Mouse (Mus musculus) c-Kit-positive CD71-negative TER-119-negative erythroid progenitor cells, embryonic 14.5 days (primary cell): ENCODE data around the gene Tyk2.

Experiments
- DNase-seq: peaks from one replicate; pipeline ENCODE4 v3.0.0-alpha.2; 2013; ENCODE audit warnings: low read depth

Tyk2 gene

GRCm38 (mm10) chr9:21149077-21149653 lies 18.1 kb upstream of the Tyk2 start:
- DNase-seq: no peak

- DNase-seq: no peak
Measured at GRCm38 (mm10) chr9:21148427-21148826, 17.4 kb upstream of the Tyk2 start.

GRCm38 (mm10) chr9:21146722-21147121 lies 15.7 kb upstream of the Tyk2 start:
- DNase-seq: no peak

GRCm38 (mm10) chr9:21145431-21145830 lies 14.4 kb upstream of the Tyk2 start:
- no peak for DNase-seq

DNA sequence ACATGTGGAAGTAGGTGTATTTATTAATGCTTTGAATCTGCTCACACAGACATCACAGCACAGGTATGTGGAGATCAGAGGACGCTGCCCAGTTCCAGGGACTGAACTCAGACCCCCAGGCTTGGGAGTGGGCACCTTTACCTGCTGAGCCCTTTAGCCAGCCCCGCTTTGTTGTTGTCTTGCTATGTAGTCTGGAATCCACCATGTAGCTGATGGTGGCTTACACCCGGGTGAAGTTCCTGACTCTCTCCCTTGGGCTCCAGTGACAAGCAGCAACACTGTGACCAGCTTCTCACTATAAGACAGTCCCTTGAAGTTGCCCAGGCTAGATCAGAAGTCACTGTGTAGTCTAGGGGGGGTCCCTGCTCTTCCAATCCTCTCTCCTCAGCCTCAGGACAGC lies 13.3 kb upstream of the Tyk2 start:
- no peak for DNase-seq

GRCm38 (mm10) chr9:21141922-21142321 lies 10.9 kb upstream of the Tyk2 start:
- no peak for DNase-seq

- no peak for DNase-seq
Measured at GRCm38 (mm10) chr9:21138386-21138785, 7.3 kb upstream of the Tyk2 start.

DNA sequence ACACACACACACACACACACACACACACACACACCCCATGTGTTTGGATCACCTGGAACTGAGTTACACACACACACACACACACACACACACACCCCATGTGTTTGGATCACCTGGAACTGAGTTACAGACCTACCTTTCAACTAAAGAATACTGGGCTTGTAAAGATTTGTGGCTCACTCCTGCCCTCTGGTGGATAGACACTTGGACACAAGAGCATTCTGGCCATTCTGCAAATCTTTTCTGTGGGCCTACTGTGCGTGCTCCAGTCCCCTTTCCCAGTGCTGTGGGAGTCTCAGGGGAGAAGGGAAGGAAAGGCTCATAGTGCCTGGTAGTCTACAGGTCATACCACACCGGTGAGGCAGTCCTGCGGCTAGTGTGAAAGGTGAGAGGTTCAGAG lies 6.2 kb upstream of the Tyk2 start:
- peak; percentile 70 for DNase-seq

GRCm38 (mm10) chr9:21136401-21136800 lies 5.4 kb upstream of the Tyk2 start:
- no peak for DNase-seq

- DNase-seq: no peak
Measured at GRCm38 (mm10) chr9:21135941-21136381, 4.9 kb upstream of the Tyk2 start.

DNA sequence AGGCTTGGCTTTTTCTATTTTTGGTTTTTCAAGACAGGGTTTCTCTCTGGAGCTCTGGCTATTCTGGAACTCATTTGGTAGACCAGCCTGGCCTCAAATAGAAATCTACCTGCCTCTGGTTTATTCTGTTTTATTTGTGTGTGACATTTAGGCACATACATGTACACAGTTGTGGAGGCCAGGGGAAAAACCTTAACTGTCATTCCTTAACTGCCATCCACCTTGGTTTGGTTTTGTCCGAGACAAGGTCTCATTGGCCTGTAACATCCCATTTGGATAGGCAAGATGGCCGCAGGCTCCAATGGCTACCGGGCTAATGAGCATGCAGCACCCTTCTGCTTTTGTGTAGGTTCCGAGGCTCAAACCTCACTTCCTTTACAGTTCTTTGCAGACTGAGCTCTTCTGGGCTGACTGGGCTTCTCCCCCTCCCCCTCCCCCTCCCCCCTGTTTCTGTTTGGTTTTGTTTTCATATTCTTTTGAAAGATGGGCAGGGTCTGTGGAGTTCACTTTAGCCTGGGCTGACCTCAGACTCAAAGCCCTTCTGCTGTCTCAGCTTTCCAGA lies 4.4 kb upstream of the Tyk2 start:
- no peak for DNase-seq

DNA sequence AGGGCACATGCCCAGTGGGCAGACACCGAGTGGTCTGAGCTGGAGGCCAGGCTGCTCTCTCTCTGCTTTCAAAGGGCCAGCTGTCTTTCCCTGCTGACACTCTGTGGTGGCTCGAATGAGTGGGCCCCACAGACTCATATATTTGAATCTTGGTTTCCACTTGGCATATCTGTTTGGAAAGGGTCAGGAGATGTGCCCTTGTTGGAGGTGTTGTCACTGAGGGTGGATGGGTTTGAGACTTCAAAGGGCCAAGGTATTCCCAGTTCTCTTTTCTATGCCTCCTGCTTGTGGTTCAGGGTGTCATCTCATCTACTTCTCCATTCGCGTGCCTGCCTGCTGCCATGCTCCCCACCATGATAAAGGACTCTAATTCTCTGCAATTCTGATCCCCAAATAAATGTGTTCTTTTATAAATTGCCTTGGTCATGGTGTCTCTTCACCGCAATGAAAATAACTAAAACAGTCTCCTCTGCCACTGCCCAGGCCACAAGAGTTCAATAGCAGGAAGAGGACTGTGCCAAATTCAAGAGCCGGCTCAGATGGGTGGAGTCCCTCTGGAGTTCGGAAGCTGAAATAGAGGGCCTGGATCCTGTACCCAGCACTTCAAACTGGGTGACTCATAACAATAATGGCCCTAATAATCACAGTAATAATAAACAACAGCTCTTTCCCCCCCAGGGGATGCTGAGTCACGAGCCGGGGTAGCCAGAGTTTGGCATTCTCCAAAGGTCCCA lies 3.7 kb upstream of the Tyk2 start:
- DNase-seq: no peak

GRCm38 (mm10) chr9:21133064-21133707 lies 2.1 kb upstream of the Tyk2 start:
- DNase-seq: no peak

GRCm38 (mm10) chr9:21132102-21132775 lies 1.2 kb upstream of the Tyk2 start:
- no peak for DNase-seq

GRCm38 (mm10) chr9:21126259-21126627 lies 4.8 kb downstream of the Tyk2 start:
- no peak for DNase-seq

DNA sequence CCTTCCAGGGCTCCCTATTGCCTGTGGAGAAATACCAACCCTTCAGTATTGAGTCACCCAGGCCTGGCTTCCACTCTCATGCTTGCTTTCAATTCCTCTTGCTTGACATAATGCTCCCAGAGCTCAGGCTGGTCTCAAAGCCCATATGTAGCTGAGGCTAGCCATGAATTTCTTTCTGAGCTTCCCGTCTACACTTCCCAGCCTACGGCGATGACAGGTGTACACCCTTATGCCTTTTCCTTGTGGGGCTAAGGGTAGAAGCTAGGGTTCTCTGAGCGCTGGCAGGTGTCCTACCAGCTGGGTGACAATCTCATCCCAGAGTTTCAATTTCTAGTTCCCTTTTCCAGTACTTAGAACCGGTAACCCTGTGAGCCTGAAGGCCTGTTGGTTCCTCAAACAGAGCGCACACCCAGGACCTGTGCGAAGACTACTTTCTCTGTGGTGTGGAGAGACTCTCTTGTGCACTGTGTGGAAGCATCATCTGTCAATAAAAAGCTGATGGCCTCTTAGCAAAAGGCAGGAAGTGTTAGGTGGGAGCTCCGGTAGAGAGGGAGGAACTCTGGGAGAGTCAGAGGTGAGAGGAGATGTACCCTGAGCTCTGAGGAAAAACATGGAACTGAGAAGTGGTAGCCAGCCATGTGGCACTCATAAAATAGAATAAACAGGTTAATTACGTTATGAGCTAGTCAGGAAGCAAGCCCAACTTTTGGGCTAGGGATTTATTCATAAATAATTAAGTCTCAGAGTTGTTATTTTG lies 5.4 kb downstream of the Tyk2 start:
- no peak for DNase-seq

GRCm38 (mm10) chr9:21124837-21125236 lies 6.2 kb downstream of the Tyk2 start:
- DNase-seq: no peak

GRCm38 (mm10) chr9:21121483-21121882 lies 9.6 kb downstream of the Tyk2 start:
- no peak for DNase-seq

DNA sequence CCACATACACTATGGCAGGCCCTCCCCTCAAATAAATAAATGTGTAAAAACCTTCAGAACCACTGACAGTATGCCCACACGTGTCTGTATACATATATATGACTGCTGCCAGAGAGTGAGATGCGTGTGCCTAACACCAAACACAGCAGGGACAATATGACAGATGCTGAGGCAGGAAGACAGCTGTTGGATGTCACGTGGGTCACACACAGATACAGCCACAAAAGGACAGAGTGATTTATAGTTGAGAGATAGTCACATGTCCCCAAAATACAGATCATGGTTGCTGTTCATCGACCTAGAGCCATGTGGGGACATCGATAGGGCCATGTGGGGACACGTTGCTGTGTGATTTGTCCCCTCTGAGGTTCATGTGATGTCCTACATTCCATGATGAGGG lies 14.0 kb downstream of the Tyk2 start:
- DNase-seq: no peak

DNA sequence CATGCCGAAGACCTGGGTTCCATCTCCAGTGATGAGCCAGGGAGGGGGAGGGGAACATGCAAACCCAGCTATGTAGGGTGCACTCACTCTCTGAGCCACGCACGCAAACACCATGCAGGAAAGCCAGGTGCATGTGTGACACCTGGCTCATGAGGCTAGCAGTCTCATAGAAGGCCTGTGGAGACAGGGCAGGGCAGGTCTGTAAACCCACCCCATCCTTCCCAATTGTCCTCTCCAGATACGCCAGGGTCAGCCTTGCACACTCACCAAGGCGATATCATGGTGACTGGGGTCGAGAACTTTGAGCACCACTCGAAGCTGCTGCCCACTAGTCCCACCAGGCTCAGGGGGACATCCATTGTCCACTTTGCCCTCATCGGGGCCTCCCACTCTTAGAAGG lies 15.9 kb downstream of the Tyk2 start:
- no peak for DNase-seq

DNA sequence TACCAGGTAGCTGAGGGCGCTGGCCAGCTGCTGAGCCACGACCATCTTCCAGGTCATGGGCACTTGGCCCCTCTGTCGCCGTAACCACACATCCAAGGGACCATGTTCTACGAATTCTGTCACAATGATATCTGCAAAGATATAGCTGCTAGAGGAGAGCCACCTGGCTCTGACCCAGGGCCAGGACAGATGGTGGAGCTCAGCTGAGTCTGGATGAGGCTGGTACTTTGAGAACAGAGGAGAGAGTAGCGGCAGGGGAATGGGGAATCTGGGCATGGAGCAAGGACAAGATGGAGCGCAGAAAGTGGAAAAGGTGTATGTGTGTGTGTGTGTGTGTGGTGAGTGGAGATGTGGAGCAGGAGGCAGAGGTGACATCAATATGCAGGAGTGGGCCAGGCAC lies 16.9 kb downstream of the Tyk2 start:
- no peak for DNase-seq

GRCm38 (mm10) chr9:21113751-21114150 lies 17.3 kb downstream of the Tyk2 start:
- DNase-seq: no peak
